Mouse (Mus musculus): ENCODE data around the gene B3gnt7. TPM values are rescaled to one million over a fixed set of nuclear protein-coding genes. Genes with fewer than 3 reads are reported as not detected.

B3gnt7 gene
- total RNA-seq, 2 experiments from 2014 or later = 0.30 to 0.42 TPM

DNA sequence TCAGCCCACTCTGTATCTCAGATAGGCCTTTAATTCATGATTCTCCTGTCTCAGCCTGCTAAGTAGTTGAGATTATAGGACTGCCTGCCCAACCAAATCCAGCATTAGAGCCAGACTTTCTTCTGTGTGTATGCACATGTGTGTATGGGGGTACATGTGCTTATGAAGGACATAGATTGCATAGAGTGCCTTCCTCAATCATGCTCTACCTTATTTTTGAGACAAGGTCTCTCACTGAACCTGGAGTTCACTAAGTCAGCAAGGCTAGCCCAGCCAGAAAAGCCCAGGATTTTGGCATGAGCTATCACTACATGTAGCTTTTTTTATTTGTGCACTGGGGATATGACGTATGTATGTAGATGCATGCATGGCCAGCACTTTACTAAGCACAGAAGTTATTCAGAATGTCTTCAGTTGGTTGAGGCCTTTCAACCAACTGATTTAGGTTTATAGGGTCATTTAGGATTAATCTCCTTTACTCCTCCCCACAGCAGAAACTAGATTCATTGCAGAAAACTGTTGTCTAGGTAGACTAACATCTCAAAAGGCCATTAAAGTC, 40.5 kb downstream of the B3gnt7 start:
- intact Hi-C loops (cut with DNase I) = no loop called here
- no peak for DNase-seq

DNA sequence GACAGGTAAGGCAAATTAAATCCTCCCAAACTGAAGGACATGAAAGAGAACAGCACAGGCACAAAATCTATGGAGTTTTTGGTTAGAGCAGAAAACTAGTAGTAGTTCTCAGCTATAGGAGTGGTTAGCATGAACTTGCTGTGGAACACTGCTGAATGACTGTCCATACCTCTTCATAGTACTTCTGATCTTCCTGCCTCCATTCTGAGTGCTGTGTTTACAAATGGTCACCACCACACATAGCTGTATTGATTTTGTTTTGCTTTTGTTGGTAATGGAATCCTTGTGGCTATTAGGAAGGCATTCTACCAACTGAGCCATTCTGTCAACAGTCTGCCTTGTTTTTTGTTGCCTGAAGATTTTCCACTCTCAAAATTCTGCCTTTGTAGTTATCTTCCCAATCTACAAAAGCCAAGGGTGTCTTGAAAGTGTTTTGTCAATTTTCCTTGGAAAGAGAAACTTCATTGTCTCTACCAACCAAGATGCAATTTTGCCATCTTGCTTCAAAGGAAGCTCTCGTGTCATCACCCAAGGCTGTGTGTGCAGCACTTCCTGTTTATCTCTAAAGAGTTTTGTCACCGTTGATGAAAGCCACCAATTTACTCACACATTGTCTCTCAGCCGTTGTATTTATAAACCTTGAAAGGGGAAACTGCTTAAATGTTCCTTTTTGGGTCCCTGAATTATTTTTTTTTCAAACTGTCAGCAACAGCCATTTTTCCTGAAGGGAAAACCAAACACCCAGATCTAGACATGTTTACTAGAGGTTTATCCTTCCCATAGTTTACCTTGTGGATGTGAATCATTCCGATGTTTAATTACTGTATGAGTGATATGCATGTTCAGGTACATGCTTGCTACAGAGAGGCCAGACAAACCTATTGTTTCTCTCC, 41.6 kb downstream of the B3gnt7 start:
- intact Hi-C loops (cut with DNase I) = no loop called here
- no peak for DNase-seq

DNA sequence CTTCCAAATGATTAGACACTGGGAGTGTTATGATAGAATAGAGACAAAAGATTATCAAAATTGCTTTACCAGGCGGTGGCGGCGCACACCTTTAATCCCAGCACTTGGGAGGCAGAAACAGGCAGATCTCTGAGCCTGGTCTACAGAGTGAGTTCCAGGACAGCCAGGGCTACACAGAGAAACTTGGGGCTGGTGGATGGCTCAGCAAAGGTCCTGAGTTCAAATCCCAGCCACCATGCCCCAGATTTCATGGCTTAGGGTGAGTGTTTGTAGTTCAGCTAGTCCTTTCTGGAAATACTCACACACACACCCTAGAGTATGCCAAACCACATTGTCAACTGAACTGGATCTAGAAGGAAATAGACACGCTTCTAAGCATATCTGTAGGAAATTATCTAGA, 42.4 kb downstream of the B3gnt7 start:
- no peak for DNase-seq
- intact Hi-C loops (cut with DNase I) = no loop called here

DNA sequence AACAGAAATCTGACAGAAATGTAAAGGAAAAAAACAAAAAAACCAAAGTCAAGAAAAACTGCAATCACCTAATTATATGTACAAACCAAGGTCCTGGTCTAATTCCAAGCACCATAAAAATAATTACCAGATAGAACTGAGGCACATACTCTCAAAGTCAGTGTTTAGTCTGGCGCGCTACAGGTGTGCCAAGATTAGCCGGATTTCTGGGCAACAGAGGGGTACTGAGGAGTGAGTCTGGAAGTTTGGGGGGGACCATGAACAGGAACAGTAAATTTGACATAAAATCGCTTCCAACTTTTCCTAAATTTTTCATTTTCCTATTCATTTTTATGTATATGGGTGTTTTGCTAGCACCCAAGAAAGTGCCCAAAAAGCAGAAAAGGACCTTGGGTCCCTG, 43.3 kb downstream of the B3gnt7 start:
- DNase-seq = no peak
- intact Hi-C loops (cut with DNase I) = no loop called here

DNA sequence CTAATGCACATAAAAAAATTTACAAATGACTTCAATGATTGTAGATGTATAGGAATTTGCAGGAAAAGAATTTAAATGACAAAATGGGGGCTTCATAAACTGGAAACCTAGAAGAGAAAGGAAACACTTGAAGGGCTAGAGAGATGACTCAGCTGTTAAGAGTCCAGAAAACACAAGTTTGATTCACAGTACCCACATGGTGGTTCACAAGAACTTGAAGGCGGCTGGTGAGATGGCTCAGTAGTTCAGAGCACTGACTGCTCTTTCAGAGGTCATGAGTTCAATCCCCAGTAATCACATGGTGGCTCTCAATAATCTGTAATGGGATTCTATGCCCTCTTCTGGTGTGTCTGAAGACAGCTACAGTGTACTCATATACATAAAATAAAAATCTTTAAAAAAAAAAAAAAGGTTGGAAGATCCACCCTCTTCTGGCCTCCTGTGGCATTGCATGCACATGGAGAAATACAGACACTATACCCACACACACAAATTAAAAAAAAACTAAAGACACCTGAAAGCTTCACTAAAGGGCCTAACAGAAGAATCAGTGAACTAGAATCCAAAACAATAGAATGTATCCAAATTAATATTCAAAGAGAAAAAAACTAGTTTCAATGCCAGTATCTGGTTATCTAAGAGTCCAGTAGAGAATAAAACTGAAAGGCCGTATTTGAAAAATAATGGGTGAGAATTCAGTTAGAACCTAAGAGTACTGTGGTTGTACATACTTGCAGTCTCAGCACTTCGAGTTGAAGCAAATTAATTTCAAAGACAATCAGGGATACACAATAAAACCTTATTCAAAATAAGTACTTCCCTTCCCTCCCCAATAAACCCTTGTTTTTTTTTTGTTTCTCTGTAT, 44.5 kb downstream of the B3gnt7 start:
- intact Hi-C loops (cut with DNase I) = no loop called here
- no peak for DNase-seq

DNA sequence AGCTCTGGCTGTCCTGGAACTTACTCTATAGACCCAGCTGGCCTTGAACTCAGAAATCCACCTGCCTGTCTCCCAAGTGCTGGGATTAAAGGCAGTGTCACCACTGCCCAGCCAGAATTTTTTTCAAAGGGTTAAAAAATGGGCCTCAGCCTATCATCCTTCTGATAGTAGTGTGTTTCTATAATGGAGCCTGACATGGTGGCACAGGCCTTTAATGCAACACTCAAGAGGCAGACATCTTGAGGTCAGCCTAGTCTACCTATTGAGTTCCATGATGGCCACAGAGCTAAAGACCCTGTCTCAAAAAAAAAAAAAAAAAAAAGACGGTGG, 45.0 kb downstream of the B3gnt7 start:
- intact Hi-C loops (cut with DNase I) = no loop called here
- DNase-seq = no peak

DNA sequence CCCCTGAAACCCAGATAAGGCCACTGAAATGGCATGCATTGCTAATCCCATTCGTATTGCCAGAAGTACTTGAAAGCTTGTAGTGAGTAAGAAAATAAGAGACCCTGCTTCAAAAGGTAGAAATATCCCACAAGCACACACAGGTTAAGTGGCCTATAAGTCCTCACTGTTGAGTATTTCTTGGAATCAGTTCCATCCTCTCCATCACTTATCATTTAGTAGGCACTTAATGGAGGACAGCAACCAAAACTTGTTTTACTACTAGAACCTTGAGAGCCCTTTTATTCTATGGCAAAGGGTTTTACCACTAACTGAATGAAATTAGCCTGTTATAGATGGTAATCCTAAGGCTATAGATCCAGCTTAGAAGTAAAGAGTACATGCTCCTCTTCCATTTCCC, 45.5 kb downstream of the B3gnt7 start:
- intact Hi-C loops (cut with DNase I) = no loop called here
- no peak for DNase-seq

DNA sequence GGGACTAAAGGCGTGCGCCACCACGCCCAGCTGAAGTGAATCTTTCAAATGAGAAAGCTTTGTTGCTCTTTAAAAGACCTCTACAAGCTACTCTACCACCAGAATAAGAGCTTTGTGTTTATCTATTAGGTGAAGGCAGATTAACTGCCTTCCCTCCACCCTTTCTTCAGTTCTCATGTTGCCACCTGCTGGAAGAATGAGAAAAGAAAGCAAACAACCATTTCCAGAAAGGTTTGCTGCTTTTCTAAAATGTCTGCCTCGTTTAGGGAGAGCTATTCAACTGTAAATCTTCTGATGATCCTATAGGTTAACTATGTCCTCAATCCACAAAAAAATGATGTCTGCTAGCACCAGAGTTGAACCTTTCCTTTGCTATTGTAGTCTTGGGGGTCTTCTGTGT, 46.2 kb downstream of the B3gnt7 start:
- DNase-seq = no peak
- intact Hi-C loops (cut with DNase I) = no loop called here

DNA sequence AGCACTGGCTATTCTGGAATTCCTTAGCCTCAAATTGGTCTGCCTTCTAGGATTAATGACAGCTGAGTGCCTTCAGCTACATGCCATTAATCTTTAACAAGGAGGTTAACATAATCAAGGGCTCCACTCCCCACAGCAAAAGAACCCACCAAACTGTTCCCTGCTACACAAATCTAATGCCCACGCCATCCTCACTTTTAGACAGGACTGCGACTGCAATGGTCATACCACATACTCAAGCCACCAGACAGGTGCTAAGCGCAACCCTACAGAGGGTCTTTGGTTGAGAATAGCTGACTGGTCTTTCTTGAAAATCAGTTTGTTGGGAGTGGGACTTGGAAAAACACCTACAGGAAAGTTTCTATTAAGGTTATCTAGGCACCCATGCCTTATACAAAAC, 46.6 kb downstream of the B3gnt7 start:
- intact Hi-C loops (cut with DNase I) = no loop called here
- no peak for DNase-seq

DNA sequence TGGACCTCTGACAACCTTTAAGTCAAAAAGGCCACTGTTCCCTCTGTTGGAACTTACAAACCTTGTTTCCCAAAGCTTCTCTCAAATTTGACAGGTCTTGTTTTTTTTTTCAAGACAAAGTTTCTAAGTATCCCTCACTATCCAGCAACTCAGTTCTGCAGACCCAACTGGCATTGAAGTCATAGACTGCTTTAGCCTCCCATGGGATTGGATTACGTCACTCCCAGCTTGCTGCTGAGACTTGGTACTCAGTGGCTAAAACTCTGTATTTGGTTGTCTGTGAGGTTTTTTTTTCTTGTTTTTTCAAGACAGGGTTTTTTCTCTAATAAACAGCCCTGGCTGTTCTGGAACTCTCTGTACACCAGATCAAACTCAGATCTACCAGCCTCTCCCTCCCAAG, 47.1 kb downstream of the B3gnt7 start:
- DNase-seq = no peak

DNA sequence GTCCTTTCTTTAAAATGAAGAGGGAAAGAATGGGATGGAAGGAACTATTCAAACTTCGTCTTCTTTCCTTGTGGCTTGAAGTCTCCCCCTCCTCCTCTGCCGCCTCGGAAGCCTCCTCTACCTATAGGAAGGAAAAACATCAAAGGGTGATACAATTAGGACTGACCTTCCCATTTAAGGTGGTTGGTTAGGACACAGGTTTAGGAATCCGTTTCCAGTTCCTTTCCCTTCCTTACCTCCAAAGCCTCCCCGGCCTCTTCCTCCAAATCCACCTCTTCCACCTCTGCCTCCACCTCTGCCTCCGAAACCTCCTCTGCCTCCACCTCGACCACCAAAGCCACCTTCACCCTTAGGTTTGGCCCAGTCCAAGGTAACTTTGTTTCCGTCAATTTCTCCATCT, 47.9 kb downstream of the B3gnt7 start:
- intact Hi-C loops (cut with DNase I) = no loop called here
- no peak for DNase-seq

More for the DNA sequence above, 47.1 kb downstream of the B3gnt7 start:
- intact Hi-C loops (cut with DNase I) = no loop called here

DNA sequence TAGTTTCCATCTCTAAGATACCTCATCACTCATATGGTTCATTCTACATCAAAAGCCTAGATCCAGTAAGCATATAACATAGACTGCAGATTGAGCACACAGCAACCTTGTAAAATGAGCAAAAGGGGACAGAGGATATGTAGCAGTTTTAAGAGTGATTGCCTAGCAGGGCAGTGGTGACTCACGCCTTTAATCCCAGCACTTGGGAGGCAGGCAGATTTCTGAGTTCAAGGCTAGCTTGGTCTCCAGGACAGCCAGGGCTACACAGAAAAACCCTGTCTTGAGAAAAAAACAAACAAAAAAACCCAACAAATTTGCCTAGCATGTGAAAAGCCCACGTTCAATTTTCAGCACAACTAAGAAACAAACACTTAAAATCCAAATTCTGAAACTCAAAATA, 51.6 kb downstream of the B3gnt7 start:
- DNase-seq = no peak
- intact Hi-C loops (cut with DNase I) = no loop called here

Small RNA genes lying within 50 kb of the gene (microRNA-seq; reads per million reads assigned to microRNA genes)
- gene mmu-mir-3535 (ENCODE audit: borderline number of aligned reads in 2 of 2) = 28.9 to 39.7 reads per million in 2 experiments

Other genes with a start within 250 kb of the B3gnt7 start
- 100 to 1,000 TPM; 104 to 110 TPM for gene Psmd1, start 238.4 kb upstream of the B3gnt7 start, total RNA-seq (2021)
- under 1 TPM; 0.19 TPM for gene Htr2b, start 190.9 kb upstream of the B3gnt7 start, total RNA-seq (2021)
- gene Gm21972, start 169.2 kb upstream of the B3gnt7 start, total RNA-seq (2021) = 1 to 10 TPM; 1.0 to 2.2 TPM
- 1 to 10 TPM; 3.5 to 3.7 TPM for gene Armc9, start 148.1 kb upstream of the B3gnt7 start, total RNA-seq (2021)
- gene Ncl, start 56.6 kb downstream of the B3gnt7 start, total RNA-seq (2021) = 100 to 1,000 TPM; 109 to 127 TPM
- gene Nmur1, start 123.4 kb downstream of the B3gnt7 start, total RNA-seq (2021) = not detected
- gene Tex44, start 123.5 kb downstream of the B3gnt7 start, total RNA-seq (2021) = not detected
- 100 to 1,000 TPM; 202 to 234 TPM for gene Ptma, start 223.9 kb downstream of the B3gnt7 start, total RNA-seq (2021)